Mouse (Mus musculus): ENCODE results near the gene Sdhc. TPM values are rescaled to one million over a fixed set of nuclear protein-coding genes. Genes with fewer than 3 reads are reported as not detected.
"Not testable (repeated sequence)": the region's sequence is repeated elsewhere in the genome, so short reads cannot be mapped to it uniquely, and the experiment has no call there.

The Sdhc gene
- total and polyA plus RNA-seq, 3 experiments, result 40.5 to 225 (median 158) TPM

DNA sequence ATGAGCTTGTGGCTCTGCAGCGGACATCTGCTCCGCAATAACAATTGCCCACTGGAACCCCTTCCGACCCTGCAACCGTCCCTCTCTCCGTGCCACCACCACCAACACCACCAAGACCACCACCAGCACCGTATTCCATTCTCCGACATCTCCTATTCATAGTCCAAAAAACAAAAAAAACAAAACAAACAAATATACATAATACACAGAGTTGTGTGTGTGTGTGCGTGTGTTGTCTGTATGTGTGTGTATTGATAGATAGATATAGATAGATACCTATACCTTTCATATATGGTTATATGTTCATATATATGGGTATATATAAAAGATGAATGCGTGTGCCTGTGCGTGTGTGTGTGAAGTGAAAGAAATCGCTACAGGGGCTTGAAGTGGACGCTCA lies 72.0 kb downstream of the Sdhc start:
- DNase-seq (ENCODE audit: low spot score); H3K27me3 ChIP-seq (ENCODE audit: insufficient read depth, low read length); ATAC-seq (ENCODE audit: extremely low read depth, insufficient number of reproducible peaks, low FRiP score, poor library complexity, severe bottlenecking); H3K4me1 ChIP-seq (ENCODE audit: insufficient read depth, low read depth, low read length); H3K36me3 ChIP-seq (replicated peaks); H3K9me3 ChIP-seq (replicated peaks); H3K4me3 ChIP-seq (ENCODE audit: low read depth, low read length): not testable (repeated sequence)

DNA sequence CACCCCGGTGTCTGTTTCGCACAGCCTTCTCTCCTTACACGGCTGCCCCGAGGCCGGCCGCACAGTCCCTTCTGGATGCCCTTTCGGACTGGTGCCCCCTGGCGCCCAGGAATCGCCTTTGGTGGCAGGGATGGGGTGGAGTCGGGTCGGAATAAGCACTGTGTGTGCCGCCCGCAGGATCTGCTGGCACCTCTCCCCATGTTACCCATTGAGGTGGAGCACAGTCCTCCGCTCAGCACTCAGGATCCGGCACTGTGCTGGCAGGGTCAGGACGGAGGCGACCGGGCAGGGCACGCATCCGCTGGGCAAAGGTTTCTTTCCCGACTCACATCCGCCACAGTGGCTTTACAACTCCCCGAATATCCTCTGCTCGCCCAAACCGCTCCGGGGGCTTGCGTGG lies 72.4 kb downstream of the Sdhc start:
- H3K36me3 ChIP-seq (replicated peaks); H3K9me3 ChIP-seq (replicated peaks); H3K27me3 ChIP-seq (ENCODE audit: insufficient read depth, low read length); ATAC-seq (ENCODE audit: extremely low read depth, insufficient number of reproducible peaks, low FRiP score, poor library complexity, severe bottlenecking); H3K4me1 ChIP-seq (ENCODE audit: insufficient read depth, low read depth, low read length); DNase-seq (ENCODE audit: low spot score); H3K4me3 ChIP-seq (ENCODE audit: low read depth, low read length): not testable (repeated sequence)

DNA sequence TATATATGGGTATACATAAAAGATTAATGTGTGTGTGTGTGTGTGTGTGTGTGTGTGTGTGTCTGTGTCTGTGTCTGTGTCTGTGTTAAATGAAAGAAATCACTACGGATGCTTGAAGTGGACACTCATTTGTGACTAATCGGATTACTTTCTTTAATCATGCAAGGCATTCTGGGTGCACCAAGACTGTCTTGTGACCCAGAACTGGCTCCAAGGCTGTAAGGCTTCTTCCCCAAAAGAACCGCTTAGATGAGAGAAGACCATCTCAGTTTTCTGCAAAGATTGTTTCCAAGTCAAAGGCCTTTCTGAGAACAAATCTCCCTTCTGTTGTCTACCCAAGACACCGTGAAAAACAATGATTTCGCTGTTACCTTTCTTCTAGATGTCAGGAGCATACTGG lies 73.2 kb downstream of the Sdhc start:
- not testable (repeated sequence) for H3K4me1 ChIP-seq (ENCODE audit: insufficient read depth, low read depth, low read length); H3K4me3 ChIP-seq (ENCODE audit: low read depth, low read length); DNase-seq (ENCODE audit: low spot score); H3K36me3 ChIP-seq (replicated peaks); ATAC-seq (ENCODE audit: extremely low read depth, insufficient number of reproducible peaks, low FRiP score, poor library complexity, severe bottlenecking); H3K27me3 ChIP-seq (ENCODE audit: insufficient read depth, low read length); H3K9me3 ChIP-seq (replicated peaks)

Other genes starting within 250 kb of the Sdhc start
Only the 20 nearest of the 24 such genes appear.
- 5.5 and 5.8 TPM in 2 replicates for gene Fcgr2b, start 174.1 kb downstream of the Sdhc start, total RNA-seq (2014; fragmentation: Nextera tagmentation)
- gene Fcgr2b, start 174.1 kb downstream of the Sdhc start, total RNA-seq (2017), result 20.5 and 22.1 TPM in 2 replicates
- 0.24 and 0.46 TPM in 2 replicates for gene Fcgr2b, start 174.1 kb downstream of the Sdhc start, polyA plus RNA-seq (2012)
- gene Fcgr4, start 131.7 kb downstream of the Sdhc start, total RNA-seq (2014; fragmentation: Nextera tagmentation), result not detected in 2 replicates
- 0.12 and 0.22 TPM in 2 replicates for gene Fcgr4, start 131.7 kb downstream of the Sdhc start, total RNA-seq (2017)
- gene Fcgr4, start 131.7 kb downstream of the Sdhc start, polyA plus RNA-seq (2012), result 0.03 TPM in 1 of 2 replicates, not detected in the other
- gene Fcgr3, start 85.7 kb downstream of the Sdhc start, total RNA-seq (2014; fragmentation: Nextera tagmentation), result 7.3 and 9.3 TPM in 2 replicates
- 99.6 and 123 TPM in 2 replicates for gene Fcgr3, start 85.7 kb downstream of the Sdhc start, total RNA-seq (2017)
- gene Fcgr3, start 85.7 kb downstream of the Sdhc start, polyA plus RNA-seq (2012), result 0.91 and 1.5 TPM in 2 replicates
- gene Cfap126, start 36.7 kb downstream of the Sdhc start, total RNA-seq (2014; fragmentation: Nextera tagmentation), result 10.0 and 11.9 TPM in 2 replicates
- 0.64 and 0.76 TPM in 2 replicates for gene Cfap126, start 36.7 kb downstream of the Sdhc start, total RNA-seq (2017)
- 0.81 and 1.0 TPM in 2 replicates for gene Cfap126, start 36.7 kb downstream of the Sdhc start, polyA plus RNA-seq (2012)
- not detected in 2 replicates for gene Mpz, start 108 bp upstream of the Sdhc start, total RNA-seq (2014; fragmentation: Nextera tagmentation)
- gene Mpz, start 108 bp upstream of the Sdhc start, total RNA-seq (2017), result not detected in 2 replicates
- gene Mpz, start 108 bp upstream of the Sdhc start, polyA plus RNA-seq (2012), result 0.29 TPM in 1 of 2 replicates, not detected in the other
- not detected in 2 replicates for gene Pcp4l1, start 45.7 kb upstream of the Sdhc start, total RNA-seq (2014; fragmentation: Nextera tagmentation)
- 0.16 TPM in 1 of 2 replicates, not detected in the other for gene Pcp4l1, start 45.7 kb upstream of the Sdhc start, total RNA-seq (2017)
- not detected in 2 replicates for gene Pcp4l1, start 45.7 kb upstream of the Sdhc start, polyA plus RNA-seq (2012)
- not detected in 2 replicates for gene Nr1i3, start 63.4 kb upstream of the Sdhc start, total RNA-seq (2014; fragmentation: Nextera tagmentation)
- 0.16 and 0.46 TPM in 2 replicates for gene Nr1i3, start 63.4 kb upstream of the Sdhc start, total RNA-seq (2017)
- gene Nr1i3, start 63.4 kb upstream of the Sdhc start, polyA plus RNA-seq (2012), result not detected in 2 replicates
- 9.7 and 13.7 TPM in 2 replicates for gene Tomm40l, start 71.9 kb upstream of the Sdhc start, total RNA-seq (2014; fragmentation: Nextera tagmentation)
- gene Tomm40l, start 71.9 kb upstream of the Sdhc start, total RNA-seq (2017), result 19.2 and 26.4 TPM in 2 replicates
- 31.9 and 35.8 TPM in 2 replicates for gene Tomm40l, start 71.9 kb upstream of the Sdhc start, polyA plus RNA-seq (2012)
- not detected in 2 replicates for gene Apoa2, start 74.5 kb upstream of the Sdhc start, total RNA-seq (2014; fragmentation: Nextera tagmentation)
- not detected in 2 replicates for gene Apoa2, start 74.5 kb upstream of the Sdhc start, total RNA-seq (2017)
- 0.17 TPM in 1 of 2 replicates, not detected in the other for gene Apoa2, start 74.5 kb upstream of the Sdhc start, polyA plus RNA-seq (2012)
- not detected in 2 replicates for gene Fcer1g, start 83.8 kb upstream of the Sdhc start, total RNA-seq (2014; fragmentation: Nextera tagmentation)
- 0.64 and 0.71 TPM in 2 replicates for gene Fcer1g, start 83.8 kb upstream of the Sdhc start, total RNA-seq (2017)
- 0.08 TPM in 1 of 2 replicates, not detected in the other for gene Fcer1g, start 83.8 kb upstream of the Sdhc start, polyA plus RNA-seq (2012)
- gene Adamts4, start 99.8 kb upstream of the Sdhc start, total RNA-seq (2014; fragmentation: Nextera tagmentation), result 0.60 TPM in 1 of 2 replicates, not detected in the other
- 0.16 and 0.17 TPM in 2 replicates for gene Adamts4, start 99.8 kb upstream of the Sdhc start, total RNA-seq (2017)
- gene Adamts4, start 99.8 kb upstream of the Sdhc start, polyA plus RNA-seq (2012), result 0.12 and 0.20 TPM in 2 replicates
- 209 and 219 TPM in 2 replicates for gene Ndufs2, start 100.8 kb upstream of the Sdhc start, total RNA-seq (2014; fragmentation: Nextera tagmentation)
- gene Ndufs2, start 100.8 kb upstream of the Sdhc start, total RNA-seq (2017), result 275 and 300 TPM in 2 replicates
- gene Ndufs2, start 100.8 kb upstream of the Sdhc start, polyA plus RNA-seq (2012), result 47.9 and 101 TPM in 2 replicates
- 27.3 and 30.8 TPM in 2 replicates for gene B4galt3, start 119.7 kb upstream of the Sdhc start, total RNA-seq (2014; fragmentation: Nextera tagmentation)
- gene B4galt3, start 119.7 kb upstream of the Sdhc start, total RNA-seq (2017), result 16.9 and 21.5 TPM in 2 replicates
- 44.8 and 50.0 TPM in 2 replicates for gene B4galt3, start 119.7 kb upstream of the Sdhc start, polyA plus RNA-seq (2012)
- gene Ppox, start 130.6 kb upstream of the Sdhc start, total RNA-seq (2014; fragmentation: Nextera tagmentation), result 45.7 and 168 TPM in 2 replicates
- gene Ppox, start 130.6 kb upstream of the Sdhc start, total RNA-seq (2017), result 27.0 and 36.7 TPM in 2 replicates
- 38.5 and 53.0 TPM in 2 replicates for gene Ppox, start 130.6 kb upstream of the Sdhc start, polyA plus RNA-seq (2012)
- 40.1 and 64.5 TPM in 2 replicates for gene Usp21, start 137.4 kb upstream of the Sdhc start, total RNA-seq (2014; fragmentation: Nextera tagmentation)
- 11.8 and 12.8 TPM in 2 replicates for gene Usp21, start 137.4 kb upstream of the Sdhc start, total RNA-seq (2017)
- 44.1 and 53.3 TPM in 2 replicates for gene Usp21, start 137.4 kb upstream of the Sdhc start, polyA plus RNA-seq (2012)
- gene Ufc1, start 144.4 kb upstream of the Sdhc start, total RNA-seq (2014; fragmentation: Nextera tagmentation), result 33.4 and 34.3 TPM in 2 replicates
- gene Ufc1, start 144.4 kb upstream of the Sdhc start, total RNA-seq (2017), result 96.2 and 111 TPM in 2 replicates
- 38.5 and 47.9 TPM in 2 replicates for gene Ufc1, start 144.4 kb upstream of the Sdhc start, polyA plus RNA-seq (2012)
- 53.6 and 56.4 TPM in 2 replicates for gene Dedd, start 178.5 kb upstream of the Sdhc start, total RNA-seq (2014; fragmentation: Nextera tagmentation)
- 14.3 and 17.0 TPM in 2 replicates for gene Dedd, start 178.5 kb upstream of the Sdhc start, total RNA-seq (2017)
- gene Dedd, start 178.5 kb upstream of the Sdhc start, polyA plus RNA-seq (2012), result 17.7 and 29.9 TPM in 2 replicates
- gene Nit1, start 195.0 kb upstream of the Sdhc start, total RNA-seq (2014; fragmentation: Nextera tagmentation), result 17.9 and 22.4 TPM in 2 replicates
- 57.9 and 58.9 TPM in 2 replicates for gene Nit1, start 195.0 kb upstream of the Sdhc start, total RNA-seq (2017)
- 9.4 and 11.3 TPM in 2 replicates for gene Nit1, start 195.0 kb upstream of the Sdhc start, polyA plus RNA-seq (2012)
- 32.4 and 47.3 TPM in 2 replicates for gene Pfdn2, start 195.1 kb upstream of the Sdhc start, total RNA-seq (2014; fragmentation: Nextera tagmentation)
- 19.6 and 22.3 TPM in 2 replicates for gene Pfdn2, start 195.1 kb upstream of the Sdhc start, total RNA-seq (2017)
- 16.9 and 20.1 TPM in 2 replicates for gene Pfdn2, start 195.1 kb upstream of the Sdhc start, polyA plus RNA-seq (2012)
- gene Klhdc9, start 210.2 kb upstream of the Sdhc start, total RNA-seq (2014; fragmentation: Nextera tagmentation), result 2.6 TPM in 1 of 2 replicates, not detected in the other
- gene Klhdc9, start 210.2 kb upstream of the Sdhc start, total RNA-seq (2017), result 0.33 and 0.64 TPM in 2 replicates
- gene Klhdc9, start 210.2 kb upstream of the Sdhc start, polyA plus RNA-seq (2012), result 1.4 TPM in 2 replicates

All from G1E (cell line).